Mouse (Mus musculus) E14TG2a.4 (cell line): Measurements from ENCODE around the gene Zfp85.

Source experiments
- CTCF ChIP-seq: conservative IDR thresholded peaks from 2 replicates; pipeline ENCODE4 v1.5.1; 2014; ENCODE audit warnings: low read length
- NANOG ChIP-seq: IDR thresholded peaks from 2 replicates; pipeline ENCODE4 v1.6.1; 2014; ENCODE audit warnings: borderline replicate concordance, low read length, mixed read lengths
- POU5F1 ChIP-seq: IDR thresholded peaks from 2 replicates; pipeline ENCODE4 v1.6.1; 2014; ENCODE audit warnings: low read length, borderline replicate concordance

- TF ChIP-seq CTCF (no peak), NANOG (no peak), POU5F1 (no peak)
These were observed 8.2 kb upstream of the Zfp85 start for GRCm38 (mm10) chr13:67763031-67763768.
